Mouse (Mus musculus): ENCODE measurements around the gene Xpa.
"Not testable (repeated sequence)": the region's sequence is repeated elsewhere in the genome, so short reads cannot be mapped to it uniquely, and the experiment has no call there.

The Xpa gene

GRCm38 (mm10) chr4:46195781-46196487 is at the start of gene Xpa:
Xpa (minus strand) TSS chr4:46196311.
- peak; percentile 90 for DNase-seq (ENCODE audit: extremely low read depth, insufficient read length, low spot score)

GRCm38 (mm10) chr4:46235871-46236270 is 39.8 kb upstream of the Xpa start:
- no peak for DNase-seq (ENCODE audit: extremely low read depth, insufficient read length, low spot score)

GRCm38 (mm10) chr4:46234739-46235138 is 38.6 kb upstream of the Xpa start:
- DNase-seq (ENCODE audit: extremely low read depth, insufficient read length, low spot score): no peak

- DNase-seq (ENCODE audit: extremely low read depth, insufficient read length, low spot score): no peak
These were observed 30.9 kb upstream of the Xpa start for GRCm38 (mm10) chr4:46226972-46227535.

DNA sequence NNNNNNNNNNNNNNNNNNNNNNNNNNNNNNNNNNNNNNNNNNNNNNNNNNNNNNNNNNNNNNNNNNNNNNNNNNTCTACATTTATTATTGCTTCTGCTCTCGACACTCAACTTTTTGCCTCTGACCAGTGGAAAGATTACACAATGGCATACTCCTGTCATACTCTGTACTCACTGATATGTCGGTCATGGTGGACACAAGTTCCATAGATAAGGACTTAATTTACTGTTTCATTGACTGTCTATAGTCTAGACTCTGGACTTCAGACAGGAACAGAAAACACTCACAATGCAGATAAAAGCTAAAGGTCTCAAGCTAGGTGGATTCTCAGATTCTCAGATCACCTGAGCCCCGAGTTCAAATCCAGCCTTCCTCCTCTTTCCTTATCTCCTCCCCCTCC is 25.0 kb upstream of the Xpa start:
- no peak for DNase-seq (ENCODE audit: extremely low read depth, insufficient read length, low spot score)

GRCm38 (mm10) chr4:46202562-46203126 is 6.5 kb upstream of the Xpa start:
- no peak for DNase-seq (ENCODE audit: extremely low read depth, insufficient read length, low spot score)

GRCm38 (mm10) chr4:46201834-46202561 is 5.9 kb upstream of the Xpa start:
- DNase-seq (ENCODE audit: extremely low read depth, insufficient read length, low spot score): no peak

GRCm38 (mm10) chr4:46198064-46198463 is 2.0 kb upstream of the Xpa start:
- DNase-seq (ENCODE audit: extremely low read depth, insufficient read length, low spot score): no peak

GRCm38 (mm10) chr4:46196513-46196912 is 402 bp upstream of the Xpa start:
- no peak for DNase-seq (ENCODE audit: extremely low read depth, insufficient read length, low spot score)

DNA sequence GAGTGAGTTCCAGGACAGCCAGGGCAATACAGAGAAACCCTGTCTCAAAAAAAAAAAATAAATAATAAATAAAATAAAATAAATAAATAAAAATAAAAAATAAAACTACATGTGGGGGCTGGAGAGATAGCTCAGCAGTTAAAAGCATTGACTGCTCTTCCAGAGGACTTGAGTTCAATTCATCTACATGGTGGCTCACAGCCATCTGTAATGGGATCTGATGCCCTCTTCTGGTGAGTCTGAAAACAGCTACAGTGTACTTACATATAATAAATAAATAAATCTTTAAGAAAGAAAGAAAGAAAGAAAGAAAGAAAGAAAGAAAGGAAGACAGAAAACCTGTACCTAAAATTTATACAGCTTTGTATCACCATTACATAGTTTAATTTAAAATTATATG is 4.1 kb downstream of the Xpa start:
- not testable (repeated sequence) for DNase-seq (ENCODE audit: extremely low read depth, insufficient read length, low spot score)

- DNase-seq (ENCODE audit: extremely low read depth, insufficient read length, low spot score): no peak
These were observed 9.6 kb downstream of the Xpa start for GRCm38 (mm10) chr4:46186466-46186865.

GRCm38 (mm10) chr4:46185890-46186289 is 10.2 kb downstream of the Xpa start:
- DNase-seq (ENCODE audit: extremely low read depth, insufficient read length, low spot score): no peak

DNA sequence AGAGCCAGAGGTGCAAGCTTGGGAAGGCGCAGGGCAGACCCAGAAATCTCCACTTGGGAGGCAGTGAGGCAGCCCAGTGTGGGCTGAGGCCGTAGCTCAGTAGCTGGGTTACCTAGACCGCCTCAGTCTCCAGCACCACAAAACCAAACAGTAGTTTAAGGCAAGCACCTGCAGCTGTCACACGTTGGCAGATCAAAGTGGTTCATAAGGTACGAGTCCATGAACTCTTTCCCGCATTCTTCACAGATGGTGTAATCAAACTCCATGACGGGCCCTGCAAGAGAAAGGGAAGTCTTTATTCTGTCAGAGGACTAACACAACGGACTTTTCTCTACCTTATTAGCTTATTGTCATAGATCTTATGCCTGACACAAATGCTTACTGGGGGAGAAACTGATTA is 10.7 kb downstream of the Xpa start:
- no peak for DNase-seq (ENCODE audit: extremely low read depth, insufficient read length, low spot score)

DNA sequence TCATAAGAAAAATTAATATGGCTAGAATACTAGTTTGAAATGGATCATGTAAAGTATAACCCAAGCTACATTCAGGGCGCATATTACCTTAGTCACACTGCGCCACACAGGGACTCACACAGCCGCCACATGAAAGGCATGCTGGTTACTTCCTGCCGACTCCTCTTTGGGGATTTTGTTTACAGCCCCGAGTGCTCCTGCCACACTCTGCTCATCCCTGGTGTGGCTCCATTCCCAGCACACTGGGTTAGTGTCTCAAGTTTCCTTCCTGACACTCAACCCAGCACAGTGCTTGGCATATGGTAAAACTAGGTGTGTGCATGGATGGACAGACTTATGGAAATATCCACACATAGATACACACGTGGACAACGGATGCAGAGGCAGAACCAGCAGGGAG is 13.9 kb downstream of the Xpa start:
- no peak for DNase-seq (ENCODE audit: extremely low read depth, insufficient read length, low spot score)

GRCm38 (mm10) chr4:46181168-46181567 is 14.9 kb downstream of the Xpa start:
- DNase-seq (ENCODE audit: extremely low read depth, insufficient read length, low spot score): no peak

- DNase-seq (ENCODE audit: extremely low read depth, insufficient read length, low spot score): no peak
These were observed 18.6 kb downstream of the Xpa start for GRCm38 (mm10) chr4:46177496-46177895.

GRCm38 (mm10) chr4:46177018-46177417 is 19.1 kb downstream of the Xpa start:
- no peak for DNase-seq (ENCODE audit: extremely low read depth, insufficient read length, low spot score)

DNA sequence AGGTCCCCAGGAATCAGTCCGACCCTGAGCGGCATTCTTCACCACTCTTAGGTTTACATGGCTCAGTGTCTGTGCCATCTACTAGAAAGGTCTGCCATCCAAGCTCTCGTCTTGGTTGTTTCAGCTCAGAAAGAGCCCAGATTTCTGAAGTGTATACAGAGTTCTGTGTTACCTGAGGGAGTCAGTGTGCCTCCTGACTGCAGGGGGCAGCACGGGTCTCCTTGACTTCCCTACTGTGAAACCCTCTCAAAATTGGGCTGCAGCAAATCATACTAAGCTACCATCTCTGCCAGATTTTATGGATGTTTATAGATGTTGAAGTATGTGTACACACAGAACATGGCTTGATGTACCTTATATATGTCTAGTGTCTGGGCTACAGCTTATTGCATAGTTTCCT is 19.8 kb downstream of the Xpa start:
- no peak for DNase-seq (ENCODE audit: extremely low read depth, insufficient read length, low spot score)

- no peak for DNase-seq (ENCODE audit: extremely low read depth, insufficient read length, low spot score)
These were observed 24.4 kb downstream of the Xpa start for GRCm38 (mm10) chr4:46171761-46172160.

- no peak for DNase-seq (ENCODE audit: extremely low read depth, insufficient read length, low spot score)
These were observed 30.3 kb downstream of the Xpa start for GRCm38 (mm10) chr4:46165831-46166230.

GRCm38 (mm10) chr4:46164027-46164426 is 32.1 kb downstream of the Xpa start:
- no peak for DNase-seq (ENCODE audit: extremely low read depth, insufficient read length, low spot score)

Data from 3134 (cell line).